Mouse (Mus musculus) ES-E14 (cell line): ENCODE results near the gene Tmem52b.

ENCODE experiments used
- HCFC1 ChIP-seq: IDR thresholded peaks from 2 replicates; pipeline ENCODE4 v1.6.1; 2012; ENCODE audit warnings: low read length, inconsistent platforms, borderline replicate concordance; ENCODE audit not compliant: insufficient read depth
- MAFK ChIP-seq: IDR thresholded peaks from 2 replicates; pipeline ENCODE4 v1.6.1; 2014; ENCODE audit warnings: mild to moderate bottlenecking, low read depth, low read length, inconsistent platforms; ENCODE audit not compliant: insufficient read depth

- TF ChIP-seq HCFC1 (no peak), MAFK (no peak)
Measured at GRCm38 (mm10) chr6:129541931-129542330, 29.6 kb downstream of the Tmem52b start.
